Mouse (Mus musculus) frontal cortex, postnatal 25 days (tissue): ENCODE data around the gene Nfkbie.

Experiments used
- DNase-seq, 2 experiments: peaks; one replicate each; pipeline ENCODE4 v3.0.0; 2022; ENCODE audit warnings: low spot score in 2 of 2

Nfkbie gene

DNA sequence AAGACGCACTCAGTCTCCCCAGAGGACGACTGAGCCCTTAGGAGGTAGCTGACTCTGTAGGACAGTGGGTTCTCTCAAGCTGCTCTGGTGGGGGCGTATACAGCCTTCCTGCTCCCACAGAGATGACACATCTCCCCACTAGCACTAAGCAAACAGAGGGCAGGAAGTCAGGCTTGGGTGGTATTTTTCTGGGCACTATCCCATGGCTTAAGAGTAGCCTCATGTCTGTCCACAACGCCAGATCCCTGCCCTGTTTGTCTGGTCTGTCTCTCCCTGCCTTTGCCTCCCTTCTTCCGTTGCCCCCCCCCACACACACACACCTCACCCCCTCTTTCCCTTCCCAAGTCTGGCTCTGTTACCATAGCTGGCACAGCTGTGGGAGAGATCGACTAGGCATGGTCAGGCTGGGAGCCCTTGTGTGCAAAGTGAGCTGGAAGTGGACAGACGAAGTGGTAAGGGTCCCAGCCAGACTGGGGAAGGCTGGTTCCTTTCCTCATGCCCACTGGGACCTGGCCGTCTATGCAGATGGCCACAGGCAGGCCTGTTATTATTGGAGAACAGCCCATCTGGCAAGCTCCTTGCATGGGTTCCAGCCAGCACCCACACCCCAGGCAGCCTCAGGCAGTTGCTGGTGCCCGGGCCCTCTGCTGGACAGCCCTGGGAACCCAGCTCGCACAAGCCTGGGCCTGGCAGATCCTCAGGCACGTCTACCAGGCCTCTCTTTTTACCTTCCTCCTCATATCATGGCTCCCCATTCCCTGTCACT, 41.3 kb downstream of the Nfkbie start:
- no peak for DNase-seq

DNA sequence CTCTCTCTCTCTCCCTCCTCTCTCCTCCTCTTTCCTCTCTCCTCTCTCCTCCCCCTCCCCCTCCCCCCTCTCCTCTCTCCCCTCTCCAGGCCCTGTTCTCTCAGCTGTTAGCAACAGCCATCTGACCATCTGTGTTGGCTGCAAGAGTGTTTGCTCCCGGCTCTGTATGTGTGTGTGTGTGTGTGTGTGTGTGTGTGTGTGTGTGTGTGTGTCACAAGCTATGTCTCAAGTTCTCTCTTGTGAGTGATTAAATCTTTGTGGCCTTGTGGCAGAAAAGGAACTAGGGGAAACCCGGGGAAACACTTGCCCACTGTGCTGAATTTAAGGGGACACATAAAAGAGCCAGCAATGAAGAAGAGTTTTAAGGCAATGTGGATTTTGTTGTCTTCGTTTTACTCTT, 42.3 kb downstream of the Nfkbie start:
- no peak for DNase-seq

- DNase-seq, result no peak
Measured at GRCm38 (mm10) chr17:45598376-45598775, 42.9 kb downstream of the Nfkbie start.

DNA sequence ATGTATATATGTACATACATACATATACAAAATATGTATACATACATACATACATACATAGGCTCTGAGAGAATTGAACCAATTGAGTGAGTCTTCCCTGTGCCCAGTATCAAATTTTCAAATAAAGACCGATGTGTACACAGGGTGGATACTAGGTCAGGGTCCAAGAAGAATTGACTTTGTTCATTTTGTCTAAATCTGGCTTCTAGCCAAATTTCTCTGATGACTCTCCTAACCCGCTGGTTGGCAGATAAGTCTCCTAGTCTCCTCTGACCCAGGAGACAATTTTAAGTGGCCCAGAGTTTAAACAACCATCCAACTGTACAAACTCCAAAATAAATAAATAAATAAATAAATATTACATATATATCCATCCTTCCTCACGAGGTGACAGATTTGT, 43.4 kb downstream of the Nfkbie start:
- DNase-seq, result no peak

- DNase-seq, result no peak
Measured at GRCm38 (mm10) chr17:45599446-45600242, 44.1 kb downstream of the Nfkbie start, which contains the start of gene Slc29a1. Gene Slc29a1 (minus strand): TSS chr17:45599606.

DNA sequence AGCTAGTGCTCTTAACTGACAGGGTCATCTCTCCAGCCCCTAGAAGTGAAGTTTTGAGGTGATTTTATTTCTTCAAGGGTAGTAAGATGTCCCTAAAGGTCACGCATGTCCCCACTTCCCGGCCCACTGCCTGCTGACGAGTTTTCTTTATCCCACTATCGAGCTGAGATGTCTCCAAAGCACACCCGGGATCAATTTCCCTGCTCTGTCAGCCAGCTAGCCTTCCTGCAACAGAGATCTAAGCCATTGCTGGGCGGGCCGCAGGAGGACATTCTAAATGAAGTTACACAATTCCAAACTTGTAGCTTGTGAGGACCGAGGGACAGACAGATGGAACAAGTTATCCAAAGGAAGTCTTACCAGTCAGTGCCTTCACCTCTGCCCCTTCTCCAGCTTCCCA, 44.8 kb downstream of the Nfkbie start:
- no peak for DNase-seq

GRCm38 (mm10) chr17:45601325-45601724, 45.8 kb downstream of the Nfkbie start:
- DNase-seq, result no peak

GRCm38 (mm10) chr17:45601877-45602304, 46.4 kb downstream of the Nfkbie start, which contains the start of gene Mymx:
Gene Mymx (minus strand): TSS chr17:45602102.
- DNase-seq, result no peak

- DNase-seq, result no peak
Measured at GRCm38 (mm10) chr17:45602984-45603383, 47.5 kb downstream of the Nfkbie start.

DNA sequence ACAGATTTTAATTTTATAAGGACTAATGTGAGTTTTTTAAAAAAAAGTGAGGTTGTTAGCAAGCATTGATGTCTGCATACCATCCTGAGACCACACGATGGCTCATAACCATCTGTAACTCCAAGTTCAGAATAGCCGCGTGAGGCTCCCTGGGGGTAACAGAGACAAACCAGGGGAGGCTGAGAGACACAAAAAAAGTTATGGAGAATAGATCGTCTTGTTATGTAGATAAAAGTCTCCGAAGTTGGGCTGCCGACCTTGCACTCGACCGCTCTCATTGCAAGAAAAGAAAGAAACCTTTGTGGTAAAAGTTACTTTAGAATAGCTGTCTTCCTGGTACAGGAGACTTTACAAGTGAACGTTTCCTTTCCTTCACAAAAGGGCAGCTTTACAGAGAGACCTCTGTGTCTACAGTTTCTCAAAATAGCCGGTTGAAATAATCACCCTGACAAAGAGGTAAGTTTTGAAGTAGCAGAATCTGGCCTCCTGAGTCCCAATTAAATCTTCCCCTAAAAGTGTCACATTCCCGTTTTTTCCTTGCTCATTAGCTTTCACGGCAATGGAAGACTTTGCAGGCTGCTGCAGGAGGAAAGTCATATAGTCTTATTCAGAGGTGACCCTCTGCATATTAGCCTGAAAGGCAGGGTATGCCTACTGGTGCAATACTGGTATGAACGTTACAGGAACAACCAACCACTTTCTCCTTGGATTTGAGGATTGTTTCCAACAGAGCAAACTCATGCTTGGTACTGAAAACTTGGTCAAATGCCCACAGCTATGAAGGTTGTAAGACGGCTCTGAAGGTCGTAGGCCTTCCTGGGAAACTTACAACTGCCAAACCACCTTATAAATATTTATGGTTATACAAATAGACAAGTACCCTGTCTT, 51.7 kb downstream of the Nfkbie start:
- no peak for DNase-seq

DNA sequence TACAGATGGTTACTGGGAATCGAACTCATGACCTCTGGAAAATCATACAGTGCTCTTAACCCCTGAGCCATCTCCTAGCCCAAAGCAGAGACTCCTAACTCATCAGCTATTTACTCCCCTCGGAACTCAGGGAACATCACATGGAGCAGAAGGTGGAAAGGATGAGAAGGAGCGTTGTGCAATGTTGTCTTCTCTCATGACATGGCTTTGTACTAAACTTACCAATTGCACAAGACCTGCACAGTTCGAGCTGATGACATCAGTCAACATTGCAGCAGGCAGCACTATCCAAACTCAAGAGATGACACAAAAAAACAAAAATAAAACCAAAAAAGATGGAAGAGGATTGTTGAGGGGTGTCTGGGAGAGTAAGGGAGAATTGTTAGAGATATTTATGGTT, 52.9 kb downstream of the Nfkbie start:
- no peak for DNase-seq

- no peak for DNase-seq
Measured at GRCm38 (mm10) chr17:45610144-45610866, 54.8 kb downstream of the Nfkbie start.

DNA sequence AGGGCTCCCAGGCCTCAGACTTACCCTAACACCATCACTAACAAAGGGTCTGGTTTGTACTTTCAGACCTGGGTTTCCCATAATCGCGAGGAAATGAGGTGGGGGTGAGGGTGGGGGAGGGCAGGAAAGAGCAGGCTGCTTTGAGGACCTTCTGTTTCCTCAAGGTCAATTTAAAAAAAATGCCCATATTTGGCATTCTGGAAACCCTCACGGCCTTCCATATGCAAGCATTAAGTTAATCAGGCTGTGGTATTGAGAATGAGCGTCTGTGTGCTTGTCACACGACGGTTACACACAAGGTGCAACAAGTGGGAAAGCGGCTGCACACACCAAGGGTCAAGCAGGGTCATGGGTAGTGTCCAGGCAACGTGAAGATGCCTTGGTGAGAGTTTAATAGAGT, 56.5 kb downstream of the Nfkbie start:
- DNase-seq, result no peak
